Mouse (Mus musculus): ENCODE measurements around the gene Tmem129.

GRCm38 (mm10) chr5:33657251-33657786, 897 bp downstream of the Tmem129 start:
- TF ChIP-seq CTCF (IDR thresholded peaks at IDR 0.05; ENCODE audit: low read depth, low read length) (no peak), POLR2A (IDR thresholded peaks at IDR 0.05; ENCODE audit: borderline replicate concordance, low read depth, low read length) (no peak)
